Mouse (Mus musculus) spleen, adult 18-20 months (tissue): ENCODE measurements around the gene Olfr211.
"Not testable (repeated sequence)": the region's sequence is repeated elsewhere in the genome, so short reads cannot be mapped to it uniquely, and the experiment has no call there.

ENCODE experiments used
- DNase-seq, 2 experiments: peaks; one replicate each; pipeline ENCODE4 v3.0.0; 2022; ENCODE audit warnings: mixed read lengths in 2 of 2

Gene Olfr211

DNA sequence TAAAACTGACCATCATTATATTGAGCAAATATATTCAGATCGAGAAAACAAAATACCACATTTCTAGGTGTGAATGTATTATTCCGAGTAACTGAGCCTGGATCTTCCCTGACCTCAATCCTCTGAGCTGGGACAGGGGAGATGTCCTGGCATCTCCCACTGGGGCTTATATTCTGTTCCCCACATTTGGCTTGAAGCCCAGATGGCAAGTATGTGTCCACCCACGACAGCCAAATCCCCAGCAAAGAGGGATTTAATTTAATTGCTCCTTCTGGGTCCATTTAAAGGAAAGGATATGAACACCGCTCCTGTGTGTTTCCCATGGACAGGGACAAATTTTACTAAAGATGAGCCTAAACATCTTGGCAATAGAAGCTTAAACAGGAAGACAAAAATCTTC, at the start of gene Olfr211:
TSS of gene Olfr211 (plus strand) at position 301 of the 400 bp plus-strand sequence.
- DNase-seq = no peak

DNA sequence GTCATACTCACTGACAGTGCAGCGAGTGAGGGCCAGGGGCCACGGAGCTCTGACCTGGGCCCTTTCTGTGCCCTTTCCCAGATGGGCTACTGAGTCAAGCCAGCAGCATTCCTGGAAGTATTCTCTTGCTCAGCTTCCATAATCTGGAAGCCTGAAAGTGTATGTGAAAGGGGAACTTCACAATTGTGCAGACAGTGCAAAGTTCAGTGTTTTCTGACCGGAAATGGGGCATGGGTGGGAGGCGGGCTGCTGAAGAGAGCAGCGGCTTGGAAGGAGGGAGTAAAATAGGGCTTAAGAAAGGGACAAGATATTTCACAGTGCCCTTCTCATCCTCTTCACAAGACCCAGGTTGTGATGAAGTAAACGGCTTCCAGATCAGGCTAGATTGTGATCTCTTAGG, 49.4 kb upstream of the Olfr211 start:
- DNase-seq = no peak

DNA sequence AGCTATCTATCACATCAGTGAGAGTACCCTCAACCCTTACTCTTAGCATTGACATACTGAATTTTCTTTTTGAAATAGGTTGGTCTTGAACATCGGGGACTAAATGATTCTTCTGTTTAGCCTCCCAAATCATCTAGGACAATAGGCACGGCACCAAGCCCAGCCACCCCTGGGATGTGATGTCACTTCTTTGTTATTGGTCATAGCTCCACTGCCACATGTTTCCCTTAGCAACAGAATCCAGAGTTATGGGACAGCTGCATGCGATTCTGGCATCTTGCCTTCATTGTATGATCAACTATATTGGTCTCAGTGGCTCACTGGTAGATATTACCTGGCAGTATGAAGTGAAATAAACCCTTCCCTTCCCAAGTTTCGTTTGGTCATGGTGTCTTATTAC, 48.4 kb upstream of the Olfr211 start:
- no peak for DNase-seq

DNA sequence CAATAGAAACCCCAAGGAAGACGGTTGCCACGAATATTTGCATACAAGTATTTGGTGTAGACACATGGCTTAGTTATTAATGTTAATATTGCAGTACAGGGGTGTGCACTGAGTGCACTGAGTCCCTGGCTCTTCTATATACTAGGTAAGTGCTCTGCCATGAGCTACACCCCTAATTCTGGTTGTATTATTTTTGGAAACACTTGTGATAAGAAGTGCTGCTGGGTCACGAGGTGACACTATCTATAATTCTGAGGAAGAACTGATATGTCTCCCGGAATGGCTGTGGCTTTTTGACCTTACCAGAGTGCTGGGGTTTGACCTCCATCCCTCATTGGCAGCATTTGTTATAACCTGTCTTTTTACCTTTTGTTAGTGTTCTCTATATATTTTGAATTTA, 48.0 kb upstream of the Olfr211 start:
- no peak for DNase-seq

DNA sequence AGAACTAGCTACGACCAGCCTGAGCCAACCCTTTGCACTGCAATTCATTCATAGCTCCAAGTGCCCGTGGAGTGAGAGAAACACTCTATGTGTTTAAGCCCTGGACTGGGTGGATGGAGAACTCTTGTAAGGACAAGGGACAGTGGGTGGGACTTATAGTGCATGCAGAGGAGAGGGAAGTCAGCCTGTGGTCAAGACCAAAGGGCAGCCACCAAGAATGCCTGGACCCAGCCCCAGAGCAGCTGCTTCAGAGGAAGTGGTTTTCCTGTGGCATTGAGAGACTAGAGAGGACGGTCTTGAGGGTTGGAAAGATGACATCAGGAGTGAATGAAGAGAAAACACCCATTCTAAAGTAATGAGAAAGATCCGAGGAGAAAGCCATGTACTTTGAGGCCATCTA, 33.1 kb upstream of the Olfr211 start:
- DNase-seq = peak in 1 of 2 experiments; percentile 7

DNA sequence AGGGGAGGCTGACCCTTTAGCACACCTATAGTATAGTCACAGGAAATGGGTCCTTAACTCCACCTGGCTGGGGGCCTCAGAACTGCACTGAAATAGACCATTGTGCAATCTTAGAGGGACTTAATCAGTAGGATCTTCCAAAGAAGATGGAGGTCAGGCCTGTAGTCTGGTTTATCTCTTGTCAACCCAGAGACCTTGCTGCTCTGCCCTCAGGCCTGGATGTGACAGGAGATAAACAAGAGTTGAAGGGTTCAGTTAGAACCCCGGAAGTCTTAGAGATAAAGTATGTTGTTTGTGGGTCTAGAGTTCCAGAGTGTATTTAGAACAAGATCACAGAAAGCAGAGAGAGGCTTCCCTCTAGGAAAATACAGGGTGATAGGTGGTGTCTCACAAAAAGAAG, 32.4 kb upstream of the Olfr211 start:
- no peak for DNase-seq

DNA sequence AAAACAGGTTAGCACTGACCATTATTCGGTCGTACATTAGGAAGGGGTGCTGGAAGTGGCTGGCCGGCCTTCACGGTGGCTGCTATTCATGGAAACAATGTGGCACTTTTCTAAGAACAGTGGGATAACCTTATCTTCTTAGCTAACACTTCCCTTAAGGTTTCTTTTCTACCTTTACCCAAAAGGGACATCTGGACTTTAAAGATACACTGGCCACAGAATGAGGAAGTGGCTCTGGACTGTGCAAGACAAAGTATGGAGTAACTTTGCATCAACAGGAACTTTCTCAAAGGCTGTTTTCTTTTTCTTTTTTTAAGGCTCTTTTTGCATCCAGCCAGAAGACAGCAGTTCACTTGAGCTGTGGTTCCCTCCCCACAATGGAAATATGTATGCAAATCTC, 30.2 kb upstream of the Olfr211 start:
- no peak for DNase-seq

DNA sequence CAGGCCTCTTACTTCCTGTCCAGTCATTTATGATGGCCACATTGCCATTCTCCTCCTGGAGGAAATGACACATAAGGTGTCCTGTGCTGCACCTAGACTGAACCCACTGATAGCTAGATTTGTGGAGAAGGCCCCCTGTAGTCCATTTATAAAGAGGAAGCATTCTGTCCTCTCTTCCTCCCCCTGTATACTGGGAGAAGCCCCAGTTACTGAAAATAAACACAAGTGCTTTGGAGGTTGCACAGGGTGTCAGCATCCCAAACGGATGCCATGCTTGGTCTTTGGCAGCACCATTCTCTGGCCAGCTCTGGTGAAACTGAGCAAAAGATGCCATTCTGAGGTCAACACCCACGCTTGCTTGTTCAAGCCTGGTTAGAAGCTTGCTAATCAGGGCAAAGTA, 29.7 kb upstream of the Olfr211 start:
- no peak for DNase-seq

DNA sequence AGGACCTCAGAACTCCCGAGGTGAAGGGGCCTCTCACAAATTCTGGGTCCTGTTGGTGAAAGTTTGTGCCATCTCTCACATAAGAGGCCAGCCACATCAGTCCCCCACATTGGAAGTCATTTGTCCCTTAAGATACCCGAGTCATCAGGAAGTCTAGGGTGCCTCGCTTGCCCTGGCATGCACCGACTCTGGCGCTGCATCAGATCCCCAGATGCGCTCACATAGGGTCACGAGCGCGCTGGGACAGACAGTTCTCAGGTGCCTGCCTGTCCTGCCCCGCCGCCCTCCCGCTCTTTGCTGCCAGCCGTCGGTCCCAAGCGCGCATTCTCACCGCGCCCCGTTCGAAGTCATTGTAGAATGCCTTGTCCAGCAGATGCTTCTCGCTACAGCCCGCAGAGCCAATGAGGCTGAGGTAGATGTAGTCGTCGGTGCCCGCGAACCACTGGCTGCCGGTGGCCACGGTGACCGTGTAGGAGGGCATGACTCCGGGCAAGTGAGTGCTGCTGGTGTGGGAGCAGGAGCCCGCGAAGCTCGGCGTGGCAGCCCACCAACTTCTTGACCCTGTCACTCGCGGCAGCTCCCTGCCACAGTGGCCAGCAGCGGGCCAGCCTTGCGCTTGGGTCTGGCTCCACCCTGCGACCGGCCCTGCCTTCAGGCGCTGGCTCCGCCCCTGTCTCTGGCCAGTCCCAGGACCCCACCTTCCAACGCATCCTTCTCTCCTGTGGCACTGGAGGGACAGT, 28.2 kb upstream of the Olfr211 start, which contains the start of gene Alox5:
TSS of gene Alox5 (minus strand) at position 635 of the 740 bp plus-strand sequence.
- DNase-seq = no peak

DNA sequence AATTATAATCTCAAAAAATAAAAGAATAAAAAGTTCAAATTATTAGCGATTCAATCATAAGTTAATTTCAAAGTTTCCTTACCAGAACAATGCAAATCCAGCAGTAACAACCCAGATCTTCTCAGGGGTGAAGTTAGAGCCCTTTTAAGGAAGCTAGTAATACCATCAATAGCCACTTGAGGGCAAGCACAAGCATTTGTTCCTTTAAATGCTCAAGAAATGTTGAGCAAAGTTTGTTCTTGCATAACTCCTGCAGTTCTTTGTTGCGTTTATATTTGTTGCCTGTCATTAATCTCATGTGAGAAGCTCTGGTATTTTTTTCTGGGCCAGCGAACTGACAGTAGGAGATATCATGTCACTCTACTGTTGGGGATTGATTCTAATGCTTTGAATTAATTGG, 20.8 kb upstream of the Olfr211 start:
- DNase-seq = no peak

DNA sequence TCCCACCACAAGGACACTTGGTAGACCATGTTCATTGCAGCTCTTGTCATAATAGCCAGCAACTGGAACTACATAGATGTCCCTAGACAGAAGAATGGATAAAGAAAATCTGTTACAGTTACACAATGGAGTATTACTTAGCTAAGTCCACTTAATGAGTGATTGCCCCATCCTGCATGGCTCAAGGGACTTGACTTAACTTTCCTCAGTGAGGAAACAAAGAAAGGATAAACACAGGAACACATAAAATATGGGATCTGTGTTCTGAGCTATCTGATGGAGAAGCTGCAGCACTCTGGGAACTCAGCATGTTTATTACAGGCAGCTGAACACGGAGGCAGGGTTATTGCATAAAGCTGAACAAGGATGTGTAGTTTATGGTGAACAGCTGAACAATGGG, 3.8 kb upstream of the Olfr211 start:
- DNase-seq = no peak

DNA sequence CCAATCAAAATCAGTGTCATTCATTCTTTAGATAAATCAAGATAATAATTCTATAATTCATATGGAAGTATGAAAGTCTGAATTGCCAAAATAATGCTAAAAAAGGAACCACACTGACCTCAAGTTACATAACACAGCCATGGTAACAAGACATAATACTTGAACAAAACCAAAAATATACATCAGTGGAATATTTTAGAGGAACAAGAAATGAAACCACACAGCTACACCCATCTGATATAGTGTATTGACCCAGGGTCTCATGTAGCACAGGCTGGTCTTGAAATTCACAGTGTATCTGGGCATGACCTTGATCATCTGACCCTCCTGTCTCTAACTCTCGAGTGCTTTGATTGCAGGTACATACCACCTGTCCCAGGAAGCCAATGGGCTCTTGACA, 2.1 kb upstream of the Olfr211 start:
- DNase-seq = no peak

DNA sequence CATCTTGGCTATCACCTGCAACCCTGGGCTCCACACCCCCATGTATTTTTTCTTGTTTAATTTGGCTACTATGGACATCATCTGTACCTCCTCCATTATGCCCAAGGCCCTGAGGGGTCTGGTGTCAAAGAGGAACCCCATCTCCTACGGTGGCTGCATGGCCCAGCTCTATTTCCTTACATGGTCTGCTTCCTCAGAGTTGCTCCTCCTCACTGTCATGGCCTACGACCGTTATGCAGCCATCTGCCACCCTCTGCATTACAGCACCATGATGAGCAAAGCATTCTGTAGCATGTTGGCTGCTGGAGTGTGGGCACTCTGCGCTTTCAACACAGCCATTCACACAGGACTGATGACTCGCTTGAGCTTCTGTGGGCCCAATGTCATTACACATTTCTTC, 4.9 kb downstream of the Olfr211 start:
- DNase-seq = no peak

DNA sequence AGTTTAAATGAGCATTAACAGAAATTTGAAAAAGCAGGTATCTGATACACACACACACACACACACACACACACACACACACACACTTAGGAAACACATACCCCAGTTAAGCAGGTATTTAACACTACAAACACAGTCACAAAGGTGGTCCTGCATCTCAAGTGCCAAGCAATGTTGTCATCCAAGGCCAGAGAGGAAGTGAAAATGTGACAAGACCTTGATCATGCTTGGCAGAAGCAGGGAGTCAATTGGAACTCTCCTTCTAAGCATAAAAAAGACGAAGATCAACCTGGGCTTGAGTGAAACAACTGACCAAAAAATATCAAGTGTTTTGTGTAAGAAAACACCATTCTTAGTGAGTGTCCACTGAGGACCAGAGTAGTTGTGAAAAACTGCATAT, 7.1 kb downstream of the Olfr211 start:
- DNase-seq = no peak

DNA sequence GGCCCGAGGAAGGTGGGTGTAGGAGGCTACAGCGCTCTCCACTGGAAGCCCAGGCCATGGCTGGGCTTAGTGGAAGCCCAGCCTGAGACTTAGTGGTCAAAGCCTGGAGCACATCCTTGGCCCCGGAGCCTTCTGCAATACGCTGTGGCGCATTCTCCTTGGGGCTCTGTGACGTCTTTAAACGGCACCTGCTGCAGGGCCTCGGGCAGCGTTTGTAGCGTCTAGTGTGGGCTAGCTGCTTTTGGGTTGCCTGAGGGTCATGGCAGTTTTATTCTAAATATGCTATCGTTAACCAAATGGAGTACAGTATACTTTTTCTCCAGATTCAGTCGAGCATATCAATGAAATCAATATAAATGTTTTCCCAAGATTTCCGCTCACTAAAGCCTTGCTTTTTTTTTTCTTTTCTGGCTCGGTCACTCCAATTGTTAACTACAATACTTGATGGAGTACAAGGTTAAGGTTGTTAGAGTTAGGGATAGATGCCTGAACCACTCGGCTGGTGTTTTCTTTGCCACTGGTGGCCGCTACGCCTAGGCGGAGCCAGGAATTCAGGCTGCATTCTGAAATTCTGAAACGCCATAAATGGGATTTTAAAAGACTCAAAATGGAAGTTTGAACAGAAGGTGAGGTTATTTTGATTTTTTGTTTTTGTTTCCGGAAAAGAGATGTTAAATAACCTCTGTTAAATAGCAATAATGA, 17.6 kb downstream of the Olfr211 start, which contains the start of gene Olfr212:
TSS of gene Olfr212 (plus strand) at position 215 of the 702 bp plus-strand sequence.
- not testable (repeated sequence) for DNase-seq

DNA sequence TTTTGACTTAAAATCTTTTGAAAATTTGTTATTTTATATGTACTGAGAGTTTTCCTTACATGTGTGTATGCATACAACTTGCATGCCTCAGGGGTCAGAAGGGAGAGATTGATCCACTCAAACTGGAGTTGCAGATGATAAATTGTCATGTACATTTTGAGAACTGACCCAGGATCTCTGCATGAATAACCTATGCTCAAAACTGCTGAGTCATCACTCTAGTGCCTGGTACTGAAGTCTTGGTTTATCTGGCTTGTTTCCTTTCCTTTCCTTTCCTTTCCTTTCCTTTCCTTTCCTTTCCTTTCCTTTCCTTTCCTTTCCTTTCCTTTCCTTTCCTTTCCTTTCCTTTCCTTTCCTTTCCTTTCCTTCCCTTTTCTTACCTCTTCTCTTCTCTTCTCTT, 25.9 kb downstream of the Olfr211 start:
- no peak for DNase-seq

DNA sequence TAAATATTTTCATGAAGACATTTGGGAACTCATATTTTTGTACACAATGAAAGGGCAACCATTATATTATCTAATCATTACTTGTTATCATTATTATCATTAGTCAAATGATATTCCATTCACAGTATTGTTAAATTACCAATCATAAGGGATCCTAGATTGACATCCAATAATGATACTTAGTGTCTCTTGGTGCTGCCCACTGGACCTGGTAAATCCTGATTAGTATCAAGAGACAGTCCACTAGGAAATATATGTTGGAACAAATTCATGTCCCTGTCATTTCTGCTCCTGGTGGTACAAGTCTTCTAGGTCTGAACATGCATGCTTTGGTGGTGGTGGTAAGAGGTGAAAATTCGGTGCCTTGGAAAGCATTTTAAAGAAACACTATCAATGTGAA, 49.3 kb downstream of the Olfr211 start, which contains the start of gene Olfr213:
TSS of gene Olfr213 (plus strand) at position 301 of the 400 bp plus-strand sequence.
- no peak for DNase-seq

DNA sequence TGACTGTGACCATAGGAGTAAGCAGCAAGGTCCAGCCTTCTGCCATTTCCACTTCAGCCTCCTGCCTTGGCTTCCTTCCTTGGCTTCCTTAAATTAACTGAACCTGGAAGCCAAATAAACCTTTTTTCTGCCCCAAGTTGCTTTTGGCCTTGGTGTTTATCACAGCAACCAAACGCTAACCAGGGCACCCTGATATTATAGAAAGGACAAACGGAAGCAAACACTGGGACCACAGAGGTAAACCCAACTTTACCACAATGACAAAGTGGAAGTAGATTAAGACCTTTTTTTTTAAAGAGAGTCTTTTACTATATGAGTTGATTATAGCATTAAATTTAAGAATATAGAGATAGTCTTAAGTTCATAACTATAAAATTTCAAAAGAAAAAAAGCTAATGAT, 53.6 kb downstream of the Olfr211 start:
- no peak for DNase-seq
